Mouse (Mus musculus) brain, embryonic 14.5 days (tissue): ENCODE measurements at regions not wholly inside any gene's neighbourhood (a gene's known extent, or its start where the extent isn't known, plus 50 kb on each side); places are given as distances from the start of the nearest gene placed in this dataset.

Source experiments
- CTCF ChIP-seq: fragments of 200-500 bp; IDR thresholded peaks from 2 replicates; pipeline ENCODE4 v1.5.1; 2012; ENCODE audit warnings: inconsistent platforms, mild to moderate bottlenecking, moderate library complexity, borderline replicate concordance; ENCODE audit not compliant: insufficient read depth, insufficient read length; ENCODE audit errors: extremely low read depth
- POLR2A ChIP-seq: fragments of 200-500 bp; IDR thresholded peaks from 2 replicates; pipeline ENCODE4 v1.6.1; 2012; ENCODE audit warnings: mild to moderate bottlenecking, inconsistent platforms, borderline replicate concordance; ENCODE audit not compliant: poor library complexity, insufficient read depth, insufficient read length, severe bottlenecking; ENCODE audit errors: extremely low read depth

DNA sequence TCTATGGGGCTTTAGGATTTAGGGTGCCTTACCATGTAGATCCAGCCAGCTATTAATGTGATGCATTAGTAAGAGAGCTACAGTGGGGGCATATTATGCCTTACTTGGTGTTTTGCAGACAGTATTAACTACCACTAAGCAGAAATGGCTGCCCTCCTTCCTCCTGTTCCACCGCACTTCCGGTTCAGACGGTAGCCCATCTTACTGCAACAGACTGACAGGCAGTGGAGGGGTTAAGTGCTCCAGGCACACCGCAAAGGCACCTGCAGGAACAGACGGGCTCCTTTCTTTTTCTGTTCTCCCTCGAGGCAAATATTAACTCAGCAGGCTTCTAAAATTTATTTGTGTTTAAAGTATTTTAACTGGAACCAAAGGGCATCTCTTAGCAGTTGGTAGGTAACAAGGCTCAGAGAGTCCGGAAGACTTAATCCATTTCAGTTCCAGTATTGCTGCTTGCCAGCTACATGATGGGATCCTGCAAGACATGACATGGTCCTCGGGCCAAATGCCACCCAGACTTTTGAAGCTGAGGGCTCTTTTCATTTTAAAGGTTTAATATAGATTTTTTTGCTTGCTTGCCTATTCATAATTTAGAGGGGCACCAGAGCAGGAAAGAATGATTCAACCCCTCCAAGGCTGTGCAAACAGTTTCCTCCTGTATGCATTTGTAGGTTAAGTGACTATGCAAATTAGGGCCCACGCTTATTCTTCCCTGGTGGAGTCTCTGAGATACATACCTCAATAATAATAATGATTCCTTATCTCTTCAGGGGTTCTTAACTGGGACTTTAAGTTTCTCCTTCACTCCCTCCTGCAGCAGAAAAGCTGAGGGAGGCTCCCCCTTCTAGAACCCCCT, 177.7 kb downstream of the Emp1 start:
- no peak for TF ChIP-seq CTCF
- TF ChIP-seq POLR2A, result no peak
